In the genomic region with DNA sequence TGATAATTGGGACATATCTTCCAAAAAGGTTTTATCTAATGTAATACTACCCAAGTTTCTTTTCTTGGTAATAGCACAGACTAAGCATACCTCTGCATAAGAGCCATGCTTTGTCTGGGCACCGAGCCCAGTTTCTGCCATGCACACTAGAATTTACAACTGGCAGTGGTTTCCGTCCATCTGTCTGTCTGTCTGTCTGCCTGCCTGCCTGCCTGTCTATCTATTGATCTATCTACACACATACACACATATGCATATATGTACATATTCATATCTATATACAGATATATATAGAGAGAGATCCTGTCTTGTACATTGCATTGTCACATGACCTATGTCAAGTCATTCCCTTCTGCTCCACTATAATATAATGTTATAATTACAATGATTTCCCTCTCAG, we compare ENCODE assay signal across 16 mouse cellular contexts. TPM values are rescaled to one million over a fixed set of nuclear protein-coding genes. Genes with fewer than 3 reads are reported as not detected.
A peak's percentile ranks its signal among the peaks of the same experiment; 100 is the strongest.
DNase-seq lines count a peak whose midpoint lies in the region; ATAC-seq lines count a peak whose summit lies in the region.
"Had no signal": no experiment of that assay in that cellular context is flagged by ENCODE, and none has a peak within 500 bp of the region (broad histone marks: within the 10 kb centered on the region; RNA-seq: fewer than 3 reads in every experiment).

No protein-coding gene starts in this region.

- H3K36me3 ChIP-seq in forebrain, embryonic 14.5 days (ENCODE audit: control insufficient read depth, insufficient read depth, low read length): no peaks in the 10 kb centered on the region
- H3K36me3 ChIP-seq in forebrain, embryonic 12.5 days (replicated peaks): no peaks in the 10 kb centered on the region
- no peaks in the 10 kb centered on the region for H3K36me3 ChIP-seq in kidney, embryonic 16.5 days (ENCODE audit: insufficient read depth, low read length)
- no peaks in the 10 kb centered on the region for H3K36me3 ChIP-seq in kidney, embryonic 14.5 days (ENCODE audit: control insufficient read depth, insufficient read depth, low read length)
- H3K36me3 ChIP-seq: embryonic facial prominence, embryonic 15.5 days; hindbrain, embryonic 15.5 days had no signal

- peaks cover 7% of the 10 kb centered on the region for H3K4me1 ChIP-seq in forebrain, embryonic 14.5 days (ENCODE audit: control insufficient read depth, insufficient read depth, low read length)
- H3K4me1 ChIP-seq in forebrain, embryonic 12.5 days: no peaks in the 10 kb centered on the region
- no peaks in the 10 kb centered on the region for H3K4me1 ChIP-seq in kidney, embryonic 16.5 days (ENCODE audit: insufficient read depth, low read length)
- no peaks in the 10 kb centered on the region for H3K4me1 ChIP-seq in kidney, embryonic 14.5 days (ENCODE audit: control insufficient read depth, insufficient read depth, low read length)
- H3K4me1 ChIP-seq: embryonic facial prominence, embryonic 15.5 days; hindbrain, embryonic 15.5 days had no signal

- no peak overlapping the region for H3K4me2 ChIP-seq in forebrain, embryonic 14.5 days (ENCODE audit: low read length)
- H3K4me2 ChIP-seq in forebrain, embryonic 12.5 days: no peak overlapping the region
- no peak overlapping the region for H3K4me2 ChIP-seq in kidney, embryonic 16.5 days (replicated peaks; ENCODE audit: low read depth, low read length)
- H3K4me2 ChIP-seq in kidney, embryonic 14.5 days (replicated peaks; ENCODE audit: low read depth, low read length): no peak overlapping the region
- H3K4me2 ChIP-seq: embryonic facial prominence, embryonic 15.5 days; hindbrain, embryonic 15.5 days; midbrain, embryonic 11.5 days had no signal

- no peaks in the 10 kb centered on the region for H3K9me3 ChIP-seq in forebrain, embryonic 14.5 days (replicated peaks; ENCODE audit: control insufficient read depth, low read length)
- no peaks in the 10 kb centered on the region for H3K9me3 ChIP-seq in forebrain, embryonic 12.5 days
- no peaks in the 10 kb centered on the region for H3K9me3 ChIP-seq in kidney, embryonic 16.5 days (ENCODE audit: low read length)
- H3K9me3 ChIP-seq in kidney, embryonic 14.5 days (ENCODE audit: control insufficient read depth, low read length): no peaks in the 10 kb centered on the region
- H3K9me3 ChIP-seq: embryonic facial prominence, embryonic 15.5 days; hindbrain, embryonic 15.5 days had no signal

- H3K27ac ChIP-seq in forebrain, embryonic 14.5 days (ENCODE audit: low read depth, low read length): no peak overlapping the region
- no peak overlapping the region for H3K27ac ChIP-seq in forebrain, embryonic 12.5 days
- no peak overlapping the region for H3K27ac ChIP-seq in kidney, embryonic 16.5 days (ENCODE audit: low read length)
- no peak overlapping the region for H3K27ac ChIP-seq in kidney, embryonic 14.5 days (ENCODE audit: low read depth, low read length)
- H3K27ac ChIP-seq: embryonic facial prominence, embryonic 15.5 days; hindbrain, embryonic 15.5 days; kidney, postnatal 0 days had no signal

- WGBS in forebrain, embryonic 14.5 days: 54% methylated on average over 2 of the region's 2 CpGs
- 90% methylated on average over 2 of the region's 2 CpGs for WGBS in forebrain, embryonic 12.5 days
- 70% methylated on average over 2 of the region's 2 CpGs for WGBS in kidney, embryonic 16.5 days
- WGBS in kidney, embryonic 14.5 days: 73% methylated on average over 2 of the region's 2 CpGs

- ATAC-seq in forebrain, embryonic 14.5 days: peak; percentile 72
- ATAC-seq in forebrain, embryonic 12.5 days (ENCODE audit: low FRiP score): no peak
- ATAC-seq in common myeloid progenitor, adult 5-6 weeks (replicated peaks; ENCODE audit: low read depth, poor library complexity, severe bottlenecking): peak; percentile 80
- ATAC-seq in kidney, embryonic 16.5 days (ENCODE audit: low FRiP score, low TSS enrichment): no peak
- ATAC-seq in kidney, embryonic 14.5 days (ENCODE audit: low FRiP score, low TSS enrichment): no peak
- ATAC-seq: lung, postnatal 0 days had no signal

- peak; percentile 79 for DNase-seq in forebrain, embryonic 14.5 days (ENCODE audit: low spot score)
- DNase-seq in left cerebral cortex, postnatal 14 days (ENCODE audit: low spot score in 2 of 2): peak; percentile 26 to 30
- no peak for DNase-seq in left cerebral cortex, postnatal 36 days (ENCODE audit: low spot score in 2 of 2)
- peak; percentile 49 for DNase-seq in heart, postnatal 4 days
- DNase-seq: cerebellum, postnatal 36 days; liver had no signal

- H3K27me3 ChIP-seq in forebrain, embryonic 14.5 days (replicated peaks; ENCODE audit: control insufficient read depth, insufficient read depth, low read length): no peaks in the 10 kb centered on the region
- H3K27me3 ChIP-seq in forebrain, embryonic 12.5 days: no peaks in the 10 kb centered on the region
- H3K27me3 ChIP-seq in kidney, embryonic 16.5 days (ENCODE audit: insufficient read depth, low read length): no peaks in the 10 kb centered on the region
- no peaks in the 10 kb centered on the region for H3K27me3 ChIP-seq in kidney, embryonic 14.5 days (ENCODE audit: control insufficient read depth, insufficient read depth, low read length)
- H3K27me3 ChIP-seq: CH12.LX; embryonic facial prominence, embryonic 15.5 days; hindbrain, embryonic 15.5 days had no signal

- H3K9ac ChIP-seq in forebrain, embryonic 14.5 days (ENCODE audit: low read length): no peak overlapping the region
- no peak overlapping the region for H3K9ac ChIP-seq in forebrain, embryonic 12.5 days
- H3K9ac ChIP-seq in kidney, embryonic 16.5 days (replicated peaks; ENCODE audit: low read length): no peak overlapping the region
- no peak overlapping the region for H3K9ac ChIP-seq in kidney, embryonic 14.5 days (ENCODE audit: low read depth, low read length)
- H3K9ac ChIP-seq: embryonic facial prominence, embryonic 15.5 days; hindbrain, embryonic 15.5 days had no signal

- no peak overlapping the region for H3K4me3 ChIP-seq in forebrain, embryonic 14.5 days (ENCODE audit: low read depth, low read length)
- H3K4me3 ChIP-seq in forebrain, embryonic 12.5 days (replicated peaks): no peak overlapping the region
- no peak overlapping the region for H3K4me3 ChIP-seq in kidney, embryonic 16.5 days (ENCODE audit: low read length)
- H3K4me3 ChIP-seq in kidney, embryonic 14.5 days (ENCODE audit: low read length): no peak overlapping the region
- H3K4me3 ChIP-seq: embryonic facial prominence, embryonic 15.5 days; hindbrain, embryonic 15.5 days had no signal

- intact Hi-C loops in left cerebral cortex, postnatal 14 days (cut with DNase I): no loop called here
- intact Hi-C loops in left cerebral cortex, postnatal 36 days (cut with DNase I): no loop called here

RNA-seq across cellular contexts. Expression of a gene that starts 24.3 kb away (rescaled TPM):
- 4.7 and 5.1 TPM in 2 replicates for polyA plus RNA-seq in forebrain, embryonic 14.5 days (2014; fragmentation: Nextera tagmentation; extraction: Ambion mirVana)
- 29.4 and 29.7 TPM in 2 replicates for polyA plus RNA-seq in forebrain, embryonic 12.5 days (2016; fragmentation: Nextera tagmentation; extraction: Ambion mirVana)
- 1 to 10 TPM; 5.8 to 6.5 TPM for total RNA-seq in left cerebral cortex, postnatal 14 days (2021)
- total RNA-seq in left cerebral cortex, postnatal 36 days (2021): 1 to 10 TPM; 5.2 to 5.3 TPM
- total RNA-seq in common myeloid progenitor, adult 5-6 weeks (2017): not detected in 2 replicates
- total RNA-seq in heart, postnatal 4 days (2021): 10 to 100 TPM; 32.7 to 34.2 TPM
- polyA plus RNA-seq in kidney, embryonic 16.5 days (2015; fragmentation: Nextera tagmentation; extraction: Ambion mirVana): 6.8 and 7.0 TPM in 2 replicates
- polyA plus RNA-seq in kidney, embryonic 14.5 days (2014; fragmentation: Nextera tagmentation; extraction: Ambion mirVana): 6.6 and 7.0 TPM in 2 replicates
- total RNA-seq: CH12.LX had no signal

Comparison
In these comparisons a context has a peak if more than half of its experiments do, and no peak if none do; other contexts are left out.
1. ATAC-seq: peak in forebrain, embryonic 14.5 days (single experiment) and common myeloid progenitor, adult 5-6 weeks (single experiment); none in forebrain, embryonic 12.5 days (single experiment), kidney, embryonic 16.5 days (single experiment) and kidney, embryonic 14.5 days (single experiment).
2. DNase-seq: peak in forebrain, embryonic 14.5 days (single experiment), left cerebral cortex, postnatal 14 days (2 of 2) and heart, postnatal 4 days (single experiment); none in left cerebral cortex, postnatal 36 days (0 of 2).
3. RNA of a gene that starts 24.3 kb away (total RNA-seq): 32.7 to 34.2 TPM in heart, postnatal 4 days; 5.8 to 6.5 TPM in left cerebral cortex, postnatal 14 days, 5.2 to 5.3 TPM in left cerebral cortex, postnatal 36 days and not detected in common myeloid progenitor, adult 5-6 weeks; every median in the first group is over 4 times any median in the second.